Mouse (Mus musculus): Measurements from ENCODE around the gene Chrd. TPM values are rescaled to one million over a fixed set of nuclear protein-coding genes. Genes with fewer than 3 reads are reported as not detected.

Chrd gene
- 0.01 TPM in 2 replicates for polyA plus RNA-seq (2012)

GRCm38 (mm10) chr16:20732925-20733730 lies at the start of gene Chrd:
Gene Chrd (plus strand): TSS chr16:20733127.

GRCm38 (mm10) chr16:20693111-20693701 lies 39.7 kb upstream of the Chrd start, which contains the start of gene Fam131a:
Gene Fam131a (plus strand): TSS chr16:20693241.

GRCm38 (mm10) chr16:20717181-20717977 lies 15.5 kb upstream of the Chrd start, which contains the start of the genes Polr2h and Clcn2:
Gene Polr2h (plus strand): TSS chr16:20717665.
Gene Clcn2 (minus strand): TSS chr16:20717746.

GRCm38 (mm10) chr16:20733731-20734730 lies 1.1 kb downstream of the Chrd start, which contains the start of gene Thpo:
Gene Thpo (minus strand): TSS chr16:20734511.

Other genes with a start within 250 kb of the Chrd start
- gene Eif2b5, start 234.3 kb upstream of the Chrd start, polyA plus RNA-seq (2012) = 15.3 and 18.8 TPM in 2 replicates
- 26.6 and 40.0 TPM in 2 replicates for gene Dvl3, start 216.1 kb upstream of the Chrd start, polyA plus RNA-seq (2012)
- gene Ap2m1, start 197.6 kb upstream of the Chrd start, polyA plus RNA-seq (2012) = 121 and 128 TPM in 2 replicates
- 22.5 and 24.3 TPM in 2 replicates for gene Abcf3, start 184.6 kb upstream of the Chrd start, polyA plus RNA-seq (2012)
- 0.02 and 0.19 TPM in 2 replicates for gene Vwa5b2, start 143.7 kb upstream of the Chrd start, polyA plus RNA-seq (2012)
- 7.4 and 10.6 TPM in 2 replicates for gene Eef1akmt4, start 121.5 kb upstream of the Chrd start, polyA plus RNA-seq (2012)
- gene Gm49333, start 121.5 kb upstream of the Chrd start, polyA plus RNA-seq (2012) = not detected in 2 replicates
- 13.1 and 17.5 TPM in 2 replicates for gene Alg3, start 121.4 kb upstream of the Chrd start, polyA plus RNA-seq (2012)
- 4.1 and 4.3 TPM in 2 replicates for gene Camk2n2, start 111.8 kb upstream of the Chrd start, polyA plus RNA-seq (2012)
- gene Ece2, start 103.3 kb upstream of the Chrd start, polyA plus RNA-seq (2012) = 0.14 and 0.16 TPM in 2 replicates
- gene Psmd2, start 81.5 kb upstream of the Chrd start, polyA plus RNA-seq (2012) = 220 and 372 TPM in 2 replicates
- 561 and 648 TPM in 2 replicates for gene Eif4g1, start 64.8 kb upstream of the Chrd start, polyA plus RNA-seq (2012)
- 0.90 and 0.92 TPM in 2 replicates for gene Fam131a, start 39.9 kb upstream of the Chrd start, polyA plus RNA-seq (2012)
- gene Polr2h, start 15.5 kb upstream of the Chrd start, polyA plus RNA-seq (2012) = 3.6 and 4.3 TPM in 2 replicates
- gene Clcn2, start 15.4 kb upstream of the Chrd start, polyA plus RNA-seq (2012) = 8.5 and 12.8 TPM in 2 replicates
- gene Thpo, start 1.4 kb downstream of the Chrd start, polyA plus RNA-seq (2012) = not detected in 2 replicates